Mouse (Mus musculus) brain, embryonic 14.5 days (tissue): ENCODE measurements around the gene Polg2.

Experiments
- CTCF ChIP-seq: fragments of 200-500 bp; IDR thresholded peaks from 2 replicates; pipeline ENCODE4 v1.5.1; 2012; ENCODE audit warnings: inconsistent platforms, mild to moderate bottlenecking, moderate library complexity, borderline replicate concordance; ENCODE audit not compliant: insufficient read depth, insufficient read length; ENCODE audit errors: extremely low read depth
- POLR2A ChIP-seq: fragments of 200-500 bp; IDR thresholded peaks from 2 replicates; pipeline ENCODE4 v1.6.1; 2012; ENCODE audit warnings: mild to moderate bottlenecking, inconsistent platforms, borderline replicate concordance; ENCODE audit not compliant: poor library complexity, insufficient read depth, insufficient read length, severe bottlenecking; ENCODE audit errors: extremely low read depth

DNA sequence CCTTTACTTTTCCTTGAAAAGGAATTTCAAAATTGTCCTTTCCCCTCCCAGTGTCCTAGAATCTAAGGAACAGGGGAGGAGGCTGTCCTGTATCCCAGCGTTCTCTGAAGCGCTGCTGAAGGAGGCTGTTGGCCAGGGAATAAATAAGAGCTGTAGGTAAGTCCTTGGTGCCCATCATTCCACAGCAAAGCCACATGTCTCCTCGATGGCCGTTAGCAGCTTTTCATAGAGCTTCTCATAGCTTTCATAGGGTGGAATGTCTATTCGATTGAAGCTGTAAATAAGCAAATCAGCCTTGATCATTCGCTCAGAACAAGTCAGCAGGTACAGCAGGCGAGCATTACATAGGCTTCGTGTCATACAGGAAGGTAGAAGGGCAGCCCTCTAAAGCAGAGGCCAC, 43.2 kb upstream of the Polg2 start:
- no peak for TF ChIP-seq CTCF
- no peak for TF ChIP-seq POLR2A
